Mouse (Mus musculus): ENCODE data around the gene Vps45. TPM values are rescaled to one million over a fixed set of nuclear protein-coding genes. Genes with fewer than 3 reads are reported as not detected.

Vps45 gene
- polyA plus RNA-seq, 1 experiment from 2014 or later = 26.1 TPM

GRCm38 (mm10) chr3:96089882-96090489 lies 31.7 kb upstream of the Vps45 start:
- Histone ChIP-seq H3K4me1 (peaks cover 19% of the 10 kb centered on the region), H3K36me3 (no peaks in the 10 kb centered on the region), H3K27ac (no peak overlapping the region), H3K9me3 (no peaks in the 10 kb centered on the region), H3K4me3 (no peak overlapping the region), H3K27me3 (ENCODE audit: insufficient read depth, poor library complexity, severe bottlenecking) (no peaks in the 10 kb centered on the region)
- 46% methylated on average over 2 of the region's 2 CpGs for WGBS
- DNase-seq (ENCODE audit: low spot score) = no peak

- H3K27me3 ChIP-seq (ENCODE audit: insufficient read depth, poor library complexity, severe bottlenecking) = no peaks in the 10 kb centered on the region
- H3K36me3 ChIP-seq = no peaks in the 10 kb centered on the region
- H3K27ac ChIP-seq = no peak overlapping the region
- DNase-seq (ENCODE audit: low spot score) = no peak
- H3K4me3 ChIP-seq = no peak overlapping the region
- 0 out of 2 replicates have a peak, but pooled peaks cover 6% of the 10 kb centered on the region for H3K4me1 ChIP-seq
- WGBS = 80% methylated on average over 4 of the region's 4 CpGs
- no peaks in the 10 kb centered on the region for H3K9me3 ChIP-seq
Observed at GRCm38 (mm10) chr3:96087801-96088200, 29.5 kb upstream of the Vps45 start.

GRCm38 (mm10) chr3:96087219-96087618 lies 29.0 kb upstream of the Vps45 start:
- Histone ChIP-seq H3K36me3 (no peaks in the 10 kb centered on the region), H3K4me3 (no peak overlapping the region), H3K27me3 (ENCODE audit: insufficient read depth, poor library complexity, severe bottlenecking) (no peaks in the 10 kb centered on the region), H3K9me3 (no peaks in the 10 kb centered on the region), H3K27ac (no peak overlapping the region), H3K4me1 (0 out of 2 replicates have a peak, but pooled peaks cover 5% of the 10 kb centered on the region)
- 63% methylated on average over 2 of the region's 2 CpGs for WGBS
- no peak for DNase-seq (ENCODE audit: low spot score)

GRCm38 (mm10) chr3:96084146-96084755 lies 26.0 kb upstream of the Vps45 start:
- Histone ChIP-seq H3K36me3 (no peaks in the 10 kb centered on the region), H3K9me3 (no peaks in the 10 kb centered on the region), H3K4me1 (no peaks in the 10 kb centered on the region), H3K27ac (no peak overlapping the region), H3K4me3 (no peak overlapping the region), H3K27me3 (ENCODE audit: insufficient read depth, poor library complexity, severe bottlenecking) (no peaks in the 10 kb centered on the region)
- WGBS = 77% methylated on average over 10 of the region's 10 CpGs
- DNase-seq (ENCODE audit: low spot score) = no peak

GRCm38 (mm10) chr3:96082714-96083508 lies 24.6 kb upstream of the Vps45 start:
- 67% methylated on average over 15 of the region's 15 CpGs for WGBS
- Histone ChIP-seq H3K4me3 (no peak overlapping the region), H3K27ac (no peak overlapping the region), H3K36me3 (no peaks in the 10 kb centered on the region), H3K9me3 (no peaks in the 10 kb centered on the region), H3K27me3 (ENCODE audit: insufficient read depth, poor library complexity, severe bottlenecking) (no peaks in the 10 kb centered on the region), H3K4me1 (no peaks in the 10 kb centered on the region)
- no peak for DNase-seq (ENCODE audit: low spot score)

GRCm38 (mm10) chr3:96082100-96082499 lies 23.8 kb upstream of the Vps45 start:
- Histone ChIP-seq H3K27ac (no peak overlapping the region), H3K9me3 (no peaks in the 10 kb centered on the region), H3K27me3 (ENCODE audit: insufficient read depth, poor library complexity, severe bottlenecking) (no peaks in the 10 kb centered on the region), H3K36me3 (no peaks in the 10 kb centered on the region), H3K4me1 (no peaks in the 10 kb centered on the region), H3K4me3 (no peak overlapping the region)
- 81% methylated on average over 2 of the region's 2 CpGs for WGBS
- DNase-seq (ENCODE audit: low spot score) = peak; percentile 24

- Histone ChIP-seq H3K4me3 (no peak overlapping the region), H3K4me1 (no peaks in the 10 kb centered on the region), H3K27me3 (ENCODE audit: insufficient read depth, poor library complexity, severe bottlenecking) (no peaks in the 10 kb centered on the region), H3K9me3 (no peaks in the 10 kb centered on the region), H3K27ac (no peak overlapping the region), H3K36me3 (no peaks in the 10 kb centered on the region)
- DNase-seq (ENCODE audit: low spot score) = peak; percentile 39
- 81% methylated on average over 4 of the region's 4 CpGs for WGBS
Observed at GRCm38 (mm10) chr3:96081650-96082049, 23.4 kb upstream of the Vps45 start.

GRCm38 (mm10) chr3:96081006-96081405 lies 22.7 kb upstream of the Vps45 start:
- no peaks in the 10 kb centered on the region for H3K36me3 ChIP-seq
- no peaks in the 10 kb centered on the region for H3K9me3 ChIP-seq
- no peaks in the 10 kb centered on the region for H3K27me3 ChIP-seq (ENCODE audit: insufficient read depth, poor library complexity, severe bottlenecking)
- no peak overlapping the region for H3K4me3 ChIP-seq
- no peaks in the 10 kb centered on the region for H3K4me1 ChIP-seq
- WGBS = 50% methylated on average over 1 of the region's 1 CpGs
- peak; percentile 70 for DNase-seq (ENCODE audit: low spot score)
- H3K27ac ChIP-seq = no peak overlapping the region

- no peak overlapping the region for H3K27ac ChIP-seq
- no peaks in the 10 kb centered on the region for H3K27me3 ChIP-seq (ENCODE audit: insufficient read depth, poor library complexity, severe bottlenecking)
- H3K4me3 ChIP-seq = no peak overlapping the region
- 65% methylated on average over 3 of the region's 3 CpGs for WGBS
- peak; percentile 17 for DNase-seq (ENCODE audit: low spot score)
- no peaks in the 10 kb centered on the region for H3K4me1 ChIP-seq
- H3K9me3 ChIP-seq = no peaks in the 10 kb centered on the region
- H3K36me3 ChIP-seq = no peaks in the 10 kb centered on the region
Observed at GRCm38 (mm10) chr3:96078711-96079110, 20.4 kb upstream of the Vps45 start.

GRCm38 (mm10) chr3:96078066-96078465 lies 19.8 kb upstream of the Vps45 start:
- WGBS = 66% methylated on average over 6 of the region's 6 CpGs
- H3K4me1 ChIP-seq = 0 out of 2 replicates have a peak, but pooled peaks cover 1% of the 10 kb centered on the region
- H3K9me3 ChIP-seq = no peaks in the 10 kb centered on the region
- no peaks in the 10 kb centered on the region for H3K27me3 ChIP-seq (ENCODE audit: insufficient read depth, poor library complexity, severe bottlenecking)
- H3K4me3 ChIP-seq = no peak overlapping the region
- DNase-seq (ENCODE audit: low spot score) = peak; percentile 52
- no peak overlapping the region for H3K27ac ChIP-seq
- no peaks in the 10 kb centered on the region for H3K36me3 ChIP-seq

GRCm38 (mm10) chr3:96072921-96073486 lies 14.7 kb upstream of the Vps45 start:
- peaks cover 6% of the 10 kb centered on the region; the same call in 1 of the 2 replicates for H3K4me1 ChIP-seq
- peak; percentile 63 for DNase-seq (ENCODE audit: low spot score)
- no peak overlapping the region; the same call in 1 of the 2 replicates for H3K27ac ChIP-seq
- H3K36me3 ChIP-seq = no peaks in the 10 kb centered on the region
- no peaks in the 10 kb centered on the region for H3K27me3 ChIP-seq (ENCODE audit: insufficient read depth, poor library complexity, severe bottlenecking)
- no peak overlapping the region for H3K4me3 ChIP-seq
- whole genome bisulfite sequencing = 65% methylated on average over 12 of the region's 12 CpGs
- H3K9me3 ChIP-seq = no peaks in the 10 kb centered on the region

- 71% methylated on average over 4 of the region's 4 CpGs for whole genome bisulfite sequencing
- Histone ChIP-seq H3K27me3 (ENCODE audit: insufficient read depth, poor library complexity, severe bottlenecking) (no peaks in the 10 kb centered on the region), H3K36me3 (no peaks in the 10 kb centered on the region), H3K4me3 (no peak overlapping the region), H3K9me3 (no peaks in the 10 kb centered on the region), H3K27ac (no peak overlapping the region), H3K4me1 (peaks cover 6% of the 10 kb centered on the region; the same call in 1 of the 2 replicates)
- DNase-seq (ENCODE audit: low spot score) = peak; percentile 68
Observed at GRCm38 (mm10) chr3:96070241-96070640, 12.0 kb upstream of the Vps45 start.

GRCm38 (mm10) chr3:96069542-96069941 lies 11.3 kb upstream of the Vps45 start:
- no peak for DNase-seq (ENCODE audit: low spot score)
- Histone ChIP-seq H3K27ac (no peak overlapping the region), H3K27me3 (ENCODE audit: insufficient read depth, poor library complexity, severe bottlenecking) (no peaks in the 10 kb centered on the region), H3K4me3 (no peak overlapping the region), H3K4me1 (peaks cover 6% of the 10 kb centered on the region; the same call in 1 of the 2 replicates), H3K36me3 (no peaks in the 10 kb centered on the region), H3K9me3 (no peaks in the 10 kb centered on the region)
- WGBS = 65% methylated on average over 1 of the region's 1 CpGs
